Mouse (Mus musculus) cerebellum, adult 11-12 months (tissue): ENCODE results near the gene Il3.

Source experiments
- DNase-seq: peaks from one replicate; pipeline ENCODE4 v3.0.0; 2022

The Il3 gene

GRCm38 (mm10) chr11:54271437-54271949 is 4.4 kb upstream of the Il3 start:
- DNase-seq = no peak

GRCm38 (mm10) chr11:54269191-54269896 is 2.3 kb upstream of the Il3 start:
- no peak for DNase-seq

DNA sequence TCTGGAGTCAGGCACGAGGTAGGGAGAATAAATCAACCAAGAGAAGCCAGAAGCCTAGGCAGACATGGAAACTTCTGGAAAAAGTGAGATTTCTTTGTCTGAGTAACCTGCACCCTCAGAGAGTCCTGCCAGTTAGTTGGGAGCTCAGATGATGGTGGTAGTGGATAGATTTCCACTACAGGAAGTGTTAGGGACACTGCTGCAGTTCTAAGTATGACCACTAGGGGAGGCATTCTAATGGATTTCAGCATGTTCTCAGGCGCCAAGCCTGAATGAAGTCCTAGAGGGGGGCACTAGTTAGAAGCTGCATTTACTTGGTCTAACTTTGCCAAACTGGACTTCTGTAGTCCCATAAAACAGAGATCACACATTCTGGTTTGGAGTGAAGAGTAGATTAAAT is 2.5 kb downstream of the Il3 start:
- peak; percentile 35 for DNase-seq

DNA sequence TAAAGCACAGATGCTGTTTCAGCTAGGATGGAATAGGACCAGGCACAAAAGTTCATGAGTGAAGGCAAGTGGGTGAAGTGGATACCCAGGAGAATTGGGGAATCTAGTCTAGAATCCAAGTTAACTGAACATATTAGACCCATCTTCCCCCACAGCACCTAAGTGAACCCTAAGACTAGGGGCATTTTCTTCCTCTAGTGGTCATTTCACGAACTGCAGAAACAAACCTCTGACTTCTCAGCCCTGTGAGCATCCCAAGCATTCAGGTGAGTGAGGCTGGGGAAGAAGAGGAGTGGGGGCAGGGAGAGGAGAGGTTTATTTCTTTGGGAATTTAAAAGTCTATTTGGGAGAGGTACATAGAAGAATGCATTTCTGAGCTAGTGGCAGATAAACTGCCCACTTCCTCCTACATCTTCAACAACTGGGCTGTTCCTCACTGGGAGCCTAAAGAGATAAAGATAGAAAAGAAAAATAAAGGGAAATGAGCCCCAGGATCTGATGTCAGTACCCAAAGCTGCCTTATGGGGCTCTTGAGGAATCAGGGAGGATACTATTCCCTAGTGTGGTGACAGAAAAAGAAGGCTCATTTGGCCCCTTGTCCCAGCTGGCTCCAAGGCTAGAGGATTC is 3.6 kb downstream of the Il3 start:
- DNase-seq = no peak

- peak; percentile 78 for DNase-seq
These were observed 10.3 kb downstream of the Il3 start for GRCm38 (mm10) chr11:54256624-54257376.

DNA sequence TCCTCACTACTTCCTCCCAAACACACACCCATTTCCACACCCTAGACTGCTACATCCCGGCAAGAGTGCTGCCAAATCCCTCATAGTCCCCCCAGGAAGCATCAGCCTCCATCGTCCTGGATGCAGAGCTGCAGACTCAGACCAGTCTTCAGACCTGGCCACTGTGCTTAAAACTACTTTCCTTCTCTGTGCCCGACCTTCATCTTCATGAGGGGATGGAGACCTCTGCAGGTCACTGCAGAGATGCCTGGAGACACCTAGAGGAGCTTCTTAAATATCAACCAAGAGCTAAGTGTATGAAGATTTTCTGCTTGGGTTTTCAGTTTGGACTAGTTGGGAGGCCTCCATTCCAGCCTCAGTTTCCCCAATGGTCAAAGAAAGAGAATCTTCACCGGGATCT is 13.0 kb downstream of the Il3 start:
- no peak for DNase-seq

DNA sequence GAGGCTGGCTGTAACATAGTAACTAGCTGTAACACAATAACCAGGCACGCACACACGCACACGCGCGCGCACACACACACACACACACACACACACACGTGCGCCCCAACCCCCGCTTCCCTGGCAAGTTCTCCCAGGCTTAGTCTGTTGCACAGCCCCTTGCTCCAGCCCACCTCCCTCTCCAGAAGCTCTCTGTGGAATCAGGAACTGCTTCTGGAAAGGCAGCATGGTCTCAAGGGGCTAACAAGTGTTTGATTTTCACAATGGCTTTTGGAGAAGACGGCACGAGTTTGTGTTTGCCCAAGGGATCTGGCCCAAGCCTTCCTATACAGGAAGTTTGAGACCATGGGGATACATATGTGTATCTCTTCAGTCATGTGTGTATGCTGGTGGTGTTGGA is 16.5 kb downstream of the Il3 start:
- DNase-seq = no peak

GRCm38 (mm10) chr11:54249748-54250147 is 17.3 kb downstream of the Il3 start:
- no peak for DNase-seq

DNA sequence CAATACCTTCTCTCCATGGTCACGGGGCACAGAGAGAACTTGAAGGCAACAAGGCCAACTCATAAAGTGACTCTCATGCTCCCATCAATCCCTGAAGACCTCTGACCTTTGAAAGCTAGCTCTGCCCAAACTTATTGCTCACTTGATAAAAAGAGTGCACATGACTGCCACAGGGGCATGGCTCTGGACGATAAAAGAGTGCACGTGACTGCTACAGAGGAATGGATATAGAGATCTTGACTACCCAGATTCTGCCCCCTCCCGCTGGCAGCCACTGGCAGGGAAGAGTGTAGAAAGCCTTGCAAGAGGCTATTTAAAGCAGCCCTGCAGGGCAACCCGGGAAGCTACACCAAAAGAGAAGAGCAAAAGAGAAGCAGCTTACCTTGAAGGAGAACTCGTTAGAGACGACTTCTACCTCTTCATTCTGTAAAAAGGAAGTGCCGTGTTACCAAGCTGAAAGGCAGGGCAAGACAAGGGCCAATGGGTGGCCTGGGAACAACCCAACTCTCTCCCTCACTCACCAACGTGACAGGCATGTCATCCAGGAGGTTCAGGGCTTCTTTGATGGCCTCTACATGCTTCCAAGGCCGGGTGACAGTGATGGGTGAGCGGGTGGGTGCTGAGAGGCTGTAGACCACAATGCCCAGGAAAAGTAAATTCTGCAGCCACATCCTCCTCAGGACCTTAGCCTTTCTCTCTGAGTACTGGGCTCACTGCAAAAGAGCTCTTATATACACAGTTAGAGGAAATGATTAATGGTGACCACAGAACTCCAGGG is 17.9 kb downstream of the Il3 start, which contains the start of gene Csf2:
Csf2 (minus strand) TSS at position 728 of the 778 bp plus-strand sequence.
- DNase-seq = no peak

DNA sequence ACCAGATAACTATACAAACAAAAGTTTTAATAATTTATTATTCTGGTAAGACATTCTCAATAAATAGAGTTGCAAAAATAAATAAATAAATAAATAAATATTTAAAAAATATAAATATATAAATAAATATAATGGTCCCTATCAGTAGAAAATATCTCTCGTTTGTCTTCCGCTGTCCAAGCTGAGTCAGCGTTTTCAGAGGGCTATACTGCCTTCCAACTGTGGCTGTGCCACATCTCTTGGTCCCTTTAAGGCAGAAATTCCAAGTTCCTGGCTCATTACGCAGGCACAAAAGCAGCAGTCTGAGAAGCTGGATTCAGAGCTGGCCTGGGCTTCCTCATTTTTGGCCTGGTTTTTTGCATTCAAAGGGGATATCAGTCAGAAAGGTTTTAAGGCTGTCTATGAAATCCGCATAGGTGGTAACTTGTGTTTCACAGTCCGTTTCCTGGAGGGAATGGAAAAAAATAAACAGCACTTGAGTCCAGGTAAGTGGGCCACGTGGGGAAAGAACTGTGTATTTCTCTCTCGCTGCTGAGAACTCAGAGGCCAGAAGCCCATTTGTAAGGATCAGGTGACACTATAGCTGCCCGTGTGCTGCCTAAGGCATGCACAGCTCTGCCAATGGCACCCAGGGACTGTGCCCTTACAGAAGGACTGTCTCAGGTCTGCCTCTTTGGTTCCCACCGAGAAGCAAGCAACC is 19.7 kb downstream of the Il3 start:
- DNase-seq = no peak

- no peak for DNase-seq
These were observed 22.6 kb downstream of the Il3 start for GRCm38 (mm10) chr11:54244465-54244864.

DNA sequence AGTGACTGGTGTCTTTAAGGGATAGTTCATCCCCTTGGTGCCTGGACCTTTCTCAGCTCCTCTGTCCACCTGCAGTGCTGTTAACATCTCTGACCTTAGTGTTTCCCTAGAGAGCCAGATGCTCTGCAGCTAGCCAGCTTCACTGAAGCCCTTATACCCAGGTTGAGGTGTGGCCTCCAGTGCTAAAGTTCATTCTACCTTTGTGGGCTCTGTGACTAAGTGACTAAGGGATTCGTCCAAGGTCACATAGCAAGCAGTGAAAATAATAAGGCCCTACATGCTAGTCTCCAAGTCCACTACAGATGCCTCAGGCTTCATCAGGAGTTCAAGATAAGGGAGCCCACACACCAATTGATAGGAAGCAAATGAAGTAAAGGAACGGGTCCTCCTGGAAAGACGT is 24.6 kb downstream of the Il3 start:
- no peak for DNase-seq

DNA sequence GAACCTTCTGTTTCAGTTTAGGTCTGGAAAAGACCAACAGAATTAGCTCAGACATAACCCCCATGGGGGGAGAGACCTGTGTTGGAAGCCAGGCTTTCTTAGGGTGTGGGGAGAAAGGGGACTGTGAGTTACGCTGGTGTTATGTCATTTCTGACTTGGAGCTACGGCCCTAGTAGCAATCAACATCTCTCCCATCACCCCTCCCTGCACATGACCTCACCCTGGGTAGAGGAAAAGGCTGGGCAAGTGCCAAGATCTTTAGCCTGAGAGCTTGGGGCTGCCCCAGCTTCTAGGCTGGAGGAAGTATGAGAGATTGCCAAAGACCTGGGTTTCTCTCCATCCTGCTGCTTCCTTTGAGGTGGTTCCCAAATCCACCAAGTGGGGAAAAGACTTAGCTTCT is 30.1 kb downstream of the Il3 start:
- peak; percentile 43 for DNase-seq

GRCm38 (mm10) chr11:54227478-54227877 is 39.6 kb downstream of the Il3 start:
- no peak for DNase-seq

DNA sequence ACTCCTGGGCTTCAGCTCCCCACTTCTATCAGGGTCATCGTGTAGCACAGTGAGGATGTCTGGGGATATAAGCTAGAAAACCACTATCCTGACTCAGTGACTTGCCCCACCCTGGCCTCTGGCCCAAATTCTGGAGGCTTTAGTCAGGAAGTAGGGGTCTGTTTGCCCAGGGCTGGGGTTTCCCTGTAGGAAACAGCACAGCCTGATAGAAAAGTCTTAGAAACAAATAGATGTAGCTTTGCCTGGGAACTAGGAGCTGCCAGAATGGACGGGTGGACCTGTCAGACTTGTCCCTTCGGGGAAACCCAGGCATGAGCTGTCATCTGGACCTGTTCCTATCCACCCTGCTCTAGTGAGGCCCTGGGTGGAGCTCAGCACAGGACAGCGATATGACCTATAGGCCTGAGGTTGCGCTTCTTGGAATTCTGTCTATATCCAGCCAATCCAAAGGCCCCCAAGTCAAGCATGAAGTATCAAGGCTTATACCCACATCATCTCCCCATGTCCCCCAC is 42.5 kb downstream of the Il3 start:
- DNase-seq = no peak

DNA sequence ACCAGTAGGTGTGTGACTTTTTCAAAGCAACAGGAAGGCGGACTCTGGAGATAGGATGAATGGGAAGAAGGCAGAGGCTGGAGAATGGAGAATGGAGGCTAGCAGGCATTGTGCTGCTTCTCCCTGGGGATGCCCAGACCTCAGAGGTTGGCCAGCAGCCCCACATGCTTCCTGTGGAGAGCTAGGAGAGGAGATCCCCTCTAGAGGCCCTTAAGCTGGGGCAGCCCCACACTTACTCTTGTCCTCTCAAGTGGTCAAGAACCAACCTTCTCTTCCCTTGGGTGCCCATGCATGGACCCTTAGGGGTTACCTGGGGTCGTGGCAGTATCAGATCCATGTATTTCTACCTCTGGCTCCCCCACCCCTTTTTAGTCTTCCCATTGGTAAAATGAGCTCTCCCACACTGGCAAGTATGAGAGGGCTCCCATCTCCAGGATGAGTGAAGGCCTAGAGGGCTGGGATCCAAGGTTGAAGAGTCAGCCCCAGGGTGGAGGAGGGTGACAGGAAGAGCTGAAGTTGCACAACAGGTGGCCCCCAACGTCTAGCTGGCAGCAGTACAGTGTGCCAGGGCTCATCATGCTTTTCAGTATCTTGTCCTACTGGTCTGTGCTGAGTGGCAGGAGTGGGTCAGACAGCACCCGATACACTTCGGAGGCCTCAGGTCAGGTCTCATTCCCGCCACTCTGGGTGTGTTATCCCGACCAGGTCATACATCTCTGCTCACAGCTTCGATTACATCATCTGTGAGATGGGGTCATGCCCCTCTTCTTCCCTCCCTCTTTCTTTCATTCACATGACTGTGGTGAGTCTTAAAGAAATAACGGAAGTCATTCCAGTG is 43.2 kb downstream of the Il3 start:
- DNase-seq = no peak

GRCm38 (mm10) chr11:54219903-54220740 is 47.0 kb downstream of the Il3 start:
- DNase-seq = no peak

GRCm38 (mm10) chr11:54219191-54219590 is 47.9 kb downstream of the Il3 start:
- DNase-seq = no peak

- peak; percentile 81 for DNase-seq
These were observed 49.7 kb downstream of the Il3 start for GRCm38 (mm10) chr11:54217384-54217783.

DNA sequence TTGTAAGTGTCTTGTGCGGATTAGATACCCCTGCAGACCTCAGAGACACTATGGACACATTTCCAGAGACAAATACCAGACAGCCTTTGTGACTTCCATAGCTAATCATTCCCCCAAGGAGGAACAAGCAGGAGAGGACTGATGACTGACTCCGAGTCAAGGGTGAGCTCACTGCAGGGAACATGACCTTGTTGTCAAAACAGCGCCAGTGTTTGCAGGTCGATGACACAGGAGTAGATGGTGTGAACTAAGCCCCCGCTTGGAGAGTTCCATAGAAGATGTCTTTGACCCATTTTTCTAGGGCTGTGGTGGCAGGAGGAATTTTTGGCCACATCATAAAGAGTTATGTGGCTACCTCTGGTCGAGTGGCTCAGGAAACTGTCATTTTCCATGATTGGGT is 51.0 kb downstream of the Il3 start:
- no peak for DNase-seq
